Mouse (Mus musculus) liver, embryonic 15.5 days (tissue): ENCODE measurements around the gene Ext2. TPM values are rescaled to one million over a fixed set of nuclear protein-coding genes. Genes with fewer than 3 reads are reported as not detected.

ENCODE experiments used
- ATAC-seq: fragments of 200-750 bp; cut with Nextera tagmentation; 2 replicates; pipeline ENCODE4 v1.8.0; 2017; ENCODE audit warnings: moderate number of reproducible peaks, mild to moderate bottlenecking, moderate library complexity; ENCODE audit not compliant: insufficient read depth
- H3K27ac ChIP-seq: fragments of 300-500 bp; sonication (generic); replicated peaks from 2 replicates; pipeline ENCODE4 v1.5.1; 2015; ENCODE audit warnings: mild to moderate bottlenecking, inconsistent platforms
- H3K27me3 ChIP-seq: fragments of 300-500 bp; sonication (generic); 2 replicates; pipeline ENCODE4 v1.6.1; 2015; ENCODE audit warnings: mild to moderate bottlenecking, inconsistent platforms
- H3K36me3 ChIP-seq: fragments of 300-500 bp; sonication (generic); replicated peaks from 2 replicates; pipeline ENCODE4 v1.6.1; 2015; ENCODE audit warnings: moderate library complexity, mild to moderate bottlenecking, inconsistent platforms
- H3K4me1 ChIP-seq: fragments of 300-500 bp; sonication (generic); replicated peaks from 2 replicates; pipeline ENCODE4 v1.6.1; 2015; ENCODE audit warnings: inconsistent platforms
- H3K4me2 ChIP-seq: fragments of 300-500 bp; sonication (generic); 2 replicates; pipeline ENCODE4 v1.6.1; 2015; ENCODE audit warnings: moderate library complexity, mild to moderate bottlenecking, inconsistent platforms
- H3K4me3 ChIP-seq: fragments of 300-500 bp; sonication (generic); replicated peaks from 2 replicates; pipeline ENCODE4 v1.5.1; 2015; ENCODE audit warnings: mild to moderate bottlenecking, inconsistent platforms
- H3K9ac ChIP-seq: fragments of 300-500 bp; sonication (generic); 2 replicates; pipeline ENCODE4 v1.6.1; 2015; ENCODE audit warnings: moderate library complexity, mild to moderate bottlenecking, inconsistent platforms
- H3K9me3 ChIP-seq: fragments of 300-500 bp; sonication (generic); replicated peaks from 2 replicates; pipeline ENCODE4 v1.6.1; 2016; ENCODE audit warnings: inconsistent platforms
- WGBS: fragments of 180-500 bp; shearing (Covaris S2); methylation state at CpG from one replicate; pipeline ENCODE4 v1.1.7; 2015; ENCODE audit warnings: mixed read lengths; ENCODE audit not compliant: insufficient replicate concordance; 5-methylcytosine and 5-hydroxymethylcytosine counted together
- polyA plus RNA-seq: library from polyadenylated mRNA; unstranded; fragments of >200 nt; fragmentation: Nextera tagmentation; extraction: Ambion mirVana; gene quantifications from 2 replicates; pipeline ENCODE4 v1.2.1, GENCODE M21; 2015

Ext2 gene
- polyA plus RNA-seq, 1 experiment from 2014 or later: 27.3 TPM

- Histone ChIP-seq H3K36me3 (no peaks in the 10 kb centered on the region), H3K27me3 (peaks cover 97% of the 10 kb centered on the region), H3K4me2 (no peak overlapping the region), H3K9me3 (no peaks in the 10 kb centered on the region), H3K4me1 (no peaks in the 10 kb centered on the region), H3K9ac (no peak overlapping the region), H3K4me3 (no peak overlapping the region), H3K27ac (no peak overlapping the region)
- WGBS: 2% methylated on average over 20 of the region's 20 CpGs
- ATAC-seq: no peak
These were observed 174.3 kb downstream of the Ext2 start for GRCm38 (mm10) chr2:93647924-93648575.

DNA sequence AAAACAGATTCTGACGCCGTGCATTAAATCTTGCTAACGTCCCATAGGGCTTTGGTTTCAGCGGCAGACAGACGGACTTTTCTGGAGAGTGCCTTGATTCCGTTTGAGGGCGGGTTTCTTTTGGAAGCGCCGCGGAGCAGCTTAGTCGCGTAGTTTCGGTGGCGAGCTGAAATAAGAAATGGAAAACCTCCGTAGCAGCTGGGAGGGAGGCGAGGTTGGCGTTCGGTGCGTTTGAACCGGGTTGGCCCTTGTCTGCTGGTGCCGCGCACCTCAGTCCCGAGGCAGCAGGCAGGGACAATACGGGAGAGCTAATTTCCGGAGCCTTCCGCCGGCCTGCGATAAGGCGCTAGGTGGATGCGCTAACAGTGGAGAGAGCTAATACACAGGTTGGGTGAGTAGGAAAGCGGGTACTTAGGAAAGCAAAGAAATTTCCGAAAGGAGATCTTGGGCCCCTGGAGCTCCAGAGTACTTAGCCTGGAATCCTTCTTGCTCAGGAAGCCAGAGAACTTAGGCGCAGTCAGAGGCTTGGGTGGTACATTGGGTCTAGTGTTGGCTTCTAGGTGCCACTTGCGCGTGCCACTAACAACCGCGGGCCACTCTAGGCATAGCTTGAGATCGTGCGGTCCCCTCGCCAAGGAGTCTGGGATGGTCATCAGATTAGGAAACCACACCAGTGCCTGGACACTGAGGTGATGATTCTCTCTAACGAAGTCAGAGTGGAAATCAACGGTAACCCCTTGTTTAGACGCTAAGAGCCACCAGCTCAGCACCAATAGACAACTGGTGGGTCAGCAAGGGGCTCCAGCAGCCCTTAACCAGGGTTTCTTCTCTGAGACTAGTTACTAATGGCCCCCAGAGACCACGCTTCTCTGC lies 175.1 kb downstream of the Ext2 start:
- 2% methylated on average over 44 of the region's 44 CpGs for WGBS
- H3K4me2 ChIP-seq: peak overlapping the region; percentile 37
- no peak for ATAC-seq
- no peak overlapping the region for H3K27ac ChIP-seq
- no peak overlapping the region for H3K9ac ChIP-seq
- H3K4me3 ChIP-seq: no peak overlapping the region
- peaks cover 99% of the 10 kb centered on the region for H3K27me3 ChIP-seq
- no peaks in the 10 kb centered on the region for H3K9me3 ChIP-seq
- no peaks in the 10 kb centered on the region for H3K4me1 ChIP-seq
- H3K36me3 ChIP-seq: no peaks in the 10 kb centered on the region

DNA sequence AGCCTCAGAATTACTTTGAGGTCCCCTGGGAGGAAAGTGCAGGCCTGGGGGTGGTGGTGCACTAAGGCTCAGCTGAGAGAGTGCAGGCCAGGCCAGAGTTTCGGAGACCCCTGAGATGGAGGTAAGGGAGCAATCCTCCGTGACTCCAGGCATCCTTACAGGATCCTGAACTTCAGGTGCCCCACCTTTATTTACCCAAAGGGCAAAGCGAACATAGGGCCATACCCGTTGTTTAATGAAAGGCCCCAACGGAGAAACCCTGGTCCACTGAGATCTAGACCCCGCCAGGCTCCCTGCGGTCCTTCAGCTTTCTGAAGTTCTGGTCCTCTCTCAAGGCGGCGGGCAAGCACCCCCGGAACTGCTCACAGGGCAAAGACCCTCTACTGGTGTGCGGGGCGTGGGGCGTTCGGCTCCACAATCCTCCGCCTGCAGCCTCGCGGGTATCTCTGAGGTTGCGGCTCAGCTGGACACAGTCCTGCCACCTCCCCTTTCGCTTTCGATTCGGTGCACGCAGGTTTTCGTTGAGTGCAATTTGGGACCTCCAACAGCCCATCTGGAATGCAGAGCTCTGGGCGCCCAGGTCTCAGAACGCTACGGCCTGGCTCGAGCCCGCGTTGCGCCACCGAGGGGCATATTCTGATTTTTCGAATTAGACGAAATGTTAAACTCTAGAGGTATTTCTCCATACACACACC lies 176.6 kb downstream of the Ext2 start:
- H3K9ac ChIP-seq: no peak overlapping the region

GRCm38 (mm10) chr2:93645197-93645596 lies 177.2 kb downstream of the Ext2 start:
- H3K27ac ChIP-seq: no peak overlapping the region
- no peaks in the 10 kb centered on the region for H3K36me3 ChIP-seq
- H3K27me3 ChIP-seq: peaks cover 100% of the 10 kb centered on the region
- no peak for ATAC-seq
- H3K9ac ChIP-seq: no peak overlapping the region
- 16% methylated on average over 10 of the region's 10 CpGs for WGBS
- no peak overlapping the region for H3K4me3 ChIP-seq
- H3K4me1 ChIP-seq: no peaks in the 10 kb centered on the region
- H3K9me3 ChIP-seq: no peaks in the 10 kb centered on the region
- H3K4me2 ChIP-seq: no peak overlapping the region

More for the DNA sequence above, 176.6 kb downstream of the Ext2 start:
- Histone ChIP-seq H3K36me3 (no peaks in the 10 kb centered on the region), H3K27me3 (peaks cover 100% of the 10 kb centered on the region), H3K4me2 (peak overlapping the region; percentile 56), H3K4me1 (no peaks in the 10 kb centered on the region), H3K27ac (no peak overlapping the region), H3K4me3 (peak overlapping the region; percentile 40), H3K9me3 (no peaks in the 10 kb centered on the region)
- no peak for ATAC-seq
- 5% methylated on average over 33 of the region's 33 CpGs for WGBS

DNA sequence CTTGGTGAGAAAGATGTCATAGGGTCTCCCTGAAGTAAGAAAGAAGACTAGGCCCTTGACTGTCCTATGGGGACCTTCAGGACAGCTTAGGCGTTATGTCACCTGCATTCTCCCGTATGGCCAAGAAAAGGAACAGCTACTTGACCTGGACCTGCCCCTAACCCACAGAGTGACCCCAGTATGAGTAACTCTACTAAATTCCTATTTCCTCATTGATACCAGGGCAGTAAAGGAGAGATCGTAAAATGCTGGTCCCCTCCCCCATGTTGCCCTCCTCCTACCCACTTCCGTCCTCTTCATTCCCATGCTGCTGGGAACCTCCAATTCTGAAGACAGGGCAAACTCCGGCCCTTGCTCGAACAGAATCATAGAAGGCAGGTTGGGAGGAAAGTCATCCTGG lies 177.6 kb downstream of the Ext2 start:
- H3K4me3 ChIP-seq: no peak overlapping the region
- H3K4me1 ChIP-seq: no peaks in the 10 kb centered on the region
- ATAC-seq: no peak
- no peak overlapping the region for H3K4me2 ChIP-seq
- no peaks in the 10 kb centered on the region for H3K9me3 ChIP-seq
- peaks cover 100% of the 10 kb centered on the region for H3K27me3 ChIP-seq
- H3K27ac ChIP-seq: no peak overlapping the region
- H3K36me3 ChIP-seq: no peaks in the 10 kb centered on the region
- 17% methylated on average over 6 of the region's 6 CpGs for WGBS
- H3K9ac ChIP-seq: no peak overlapping the region

GRCm38 (mm10) chr2:93644234-93644633 lies 178.1 kb downstream of the Ext2 start:
- H3K27ac ChIP-seq: no peak overlapping the region
- H3K36me3 ChIP-seq: no peaks in the 10 kb centered on the region
- 14% methylated on average over 4 of the region's 4 CpGs for WGBS
- H3K4me2 ChIP-seq: no peak overlapping the region
- no peak for ATAC-seq
- no peak overlapping the region for H3K9ac ChIP-seq
- H3K4me1 ChIP-seq: no peaks in the 10 kb centered on the region
- peaks cover 100% of the 10 kb centered on the region for H3K27me3 ChIP-seq
- no peak overlapping the region for H3K4me3 ChIP-seq
- no peaks in the 10 kb centered on the region for H3K9me3 ChIP-seq

- peak overlapping the region; percentile 33 for H3K4me3 ChIP-seq
- 1% methylated on average over 28 of the region's 28 CpGs for WGBS
- no peaks in the 10 kb centered on the region for H3K9me3 ChIP-seq
- peak overlapping the region; percentile 50 for H3K4me2 ChIP-seq
- no peak for ATAC-seq
- no peak overlapping the region for H3K27ac ChIP-seq
- no peaks in the 10 kb centered on the region for H3K36me3 ChIP-seq
- peaks cover 99% of the 10 kb centered on the region for H3K27me3 ChIP-seq
- H3K4me1 ChIP-seq: no peaks in the 10 kb centered on the region
- H3K9ac ChIP-seq: no peak overlapping the region
These were observed 179.0 kb downstream of the Ext2 start for GRCm38 (mm10) chr2:93643403-93643780.

GRCm38 (mm10) chr2:93634609-93635008 lies 187.8 kb downstream of the Ext2 start:
- ATAC-seq: no peak
- H3K4me1 ChIP-seq: no peaks in the 10 kb centered on the region
- no peak overlapping the region for H3K9ac ChIP-seq
- peaks cover 57% of the 10 kb centered on the region for H3K27me3 ChIP-seq
- no peak overlapping the region for H3K4me3 ChIP-seq
- H3K9me3 ChIP-seq: no peaks in the 10 kb centered on the region
- no peaks in the 10 kb centered on the region for H3K36me3 ChIP-seq
- no peak overlapping the region for H3K4me2 ChIP-seq
- H3K27ac ChIP-seq: no peak overlapping the region
- WGBS: 75% methylated on average over 4 of the region's 4 CpGs

DNA sequence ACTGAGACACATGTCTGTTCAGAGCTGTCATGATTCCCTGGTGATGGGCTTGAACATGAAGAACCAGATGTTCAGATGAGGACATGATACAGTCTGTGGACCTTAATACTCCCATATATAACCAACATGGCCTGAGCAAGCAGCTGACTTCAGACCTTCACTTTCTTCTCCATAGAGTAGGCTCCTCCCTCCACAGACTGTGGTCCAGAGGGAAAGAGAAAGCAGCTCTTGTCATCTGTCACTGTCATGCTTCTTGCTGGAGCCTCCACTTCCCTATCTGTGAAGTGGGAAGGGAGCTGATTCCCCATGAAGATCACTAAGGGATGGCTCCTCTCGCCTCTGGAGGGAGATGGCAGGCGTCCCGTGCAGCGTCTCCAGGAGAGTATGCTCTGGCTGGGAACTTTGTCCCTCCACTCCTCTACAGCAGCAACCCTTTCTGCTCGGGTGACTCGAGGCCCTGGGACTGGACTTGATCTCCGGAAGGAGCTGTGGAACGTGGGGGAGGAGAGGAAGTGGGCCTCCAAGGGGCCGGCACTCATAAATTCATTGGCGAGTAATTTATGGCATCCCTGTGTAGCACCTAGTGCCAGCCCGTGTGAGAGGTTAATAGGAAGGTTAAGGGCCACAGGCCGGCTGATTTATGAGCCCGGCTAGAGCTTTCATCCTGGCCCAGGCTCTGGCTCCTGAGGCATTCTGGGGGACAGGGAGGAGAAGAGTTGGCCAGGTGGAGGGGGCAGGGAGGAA lies 197.5 kb downstream of the Ext2 start:
- 26% methylated on average over 13 of the region's 13 CpGs for WGBS
- H3K9me3 ChIP-seq: no peaks in the 10 kb centered on the region
- H3K36me3 ChIP-seq: no peaks in the 10 kb centered on the region
- no peak overlapping the region for H3K9ac ChIP-seq
- no peaks in the 10 kb centered on the region for H3K4me1 ChIP-seq
- ATAC-seq: no peak
- no peak overlapping the region for H3K27ac ChIP-seq
- no peak overlapping the region for H3K4me2 ChIP-seq
- peaks cover 7% of the 10 kb centered on the region for H3K27me3 ChIP-seq
- H3K4me3 ChIP-seq: no peak overlapping the region

DNA sequence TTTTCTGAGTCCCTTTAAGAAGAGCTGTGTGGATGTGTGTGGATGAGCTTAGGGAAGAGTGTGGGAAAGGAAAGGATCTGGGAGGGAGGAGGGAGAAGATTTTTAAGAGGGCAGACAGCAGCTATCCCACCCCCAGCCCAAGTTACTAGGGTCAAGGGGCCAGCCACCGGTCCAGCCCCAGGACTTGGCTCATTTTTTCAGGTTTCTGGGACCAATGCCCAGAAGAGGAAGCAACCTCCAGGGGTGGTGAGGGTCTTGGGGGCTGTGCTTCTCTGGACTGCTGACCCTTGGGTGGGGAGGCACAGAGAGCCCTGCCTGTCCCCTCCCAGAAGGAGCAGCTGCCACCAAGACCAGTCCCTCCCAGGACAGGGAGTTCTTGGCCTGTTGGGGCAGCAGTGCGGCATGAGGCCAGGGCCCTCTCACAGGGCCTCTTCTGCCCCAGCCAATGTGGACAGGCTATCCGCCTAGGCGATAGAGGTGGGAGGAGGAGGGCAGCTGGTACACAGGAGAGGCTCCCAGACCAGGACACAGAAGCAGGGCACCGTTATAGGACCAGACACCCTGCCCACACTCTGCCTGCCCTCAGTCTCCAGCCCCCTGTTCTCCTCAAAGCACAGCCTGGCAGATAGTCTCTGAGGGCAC lies 203.0 kb downstream of the Ext2 start:
- no peak overlapping the region for H3K9ac ChIP-seq
- H3K4me2 ChIP-seq: no peak overlapping the region
- no peaks in the 10 kb centered on the region for H3K9me3 ChIP-seq
- H3K4me3 ChIP-seq: no peak overlapping the region
- H3K4me1 ChIP-seq: no peaks in the 10 kb centered on the region
- H3K36me3 ChIP-seq: no peaks in the 10 kb centered on the region
- 0 out of 2 replicates have a peak, but pooled peaks cover 7% of the 10 kb centered on the region for H3K27me3 ChIP-seq
- 49% methylated on average over 5 of the region's 5 CpGs for WGBS
- no peak for ATAC-seq
- H3K27ac ChIP-seq: no peak overlapping the region
